Mouse (Mus musculus) adrenal gland (tissue): ENCODE data around the gene Ets1.

Experiments
- intact Hi-C: fragments of 180-260 bp; cut with DNase I; formaldehyde crosslinking; loops from one replicate; pipeline ENCODE4 v1.15.1; 2025
- long read RNA-seq, 2 experiments: library from polyadenylated mRNA; unstranded; transcript quantifications; one replicate each; pipeline ENCODE4 v2.0.0; 2020; ENCODE audit warnings: borderline replicate concordance in 1 of 2; ENCODE audit not compliant: insufficient replicate concordance in 1 of 2

Ets1 gene
- long read RNA-seq, experiment 1, full-length matches to known transcripts, result 6 of 12 reads
- long read RNA-seq, experiment 1, partial matches to known transcripts, result 0 of 12 reads
- long read RNA-seq, experiment 1, other reads (novel, unspliced or antisense), result 6 of 12 reads
- long read RNA-seq, experiment 2, full-length matches to known transcripts, result 1 of 10 reads
- long read RNA-seq, experiment 2, partial matches to known transcripts, result 2 of 10 reads
- long read RNA-seq, experiment 2, other reads (novel, unspliced or antisense), result 7 of 10 reads

DNA sequence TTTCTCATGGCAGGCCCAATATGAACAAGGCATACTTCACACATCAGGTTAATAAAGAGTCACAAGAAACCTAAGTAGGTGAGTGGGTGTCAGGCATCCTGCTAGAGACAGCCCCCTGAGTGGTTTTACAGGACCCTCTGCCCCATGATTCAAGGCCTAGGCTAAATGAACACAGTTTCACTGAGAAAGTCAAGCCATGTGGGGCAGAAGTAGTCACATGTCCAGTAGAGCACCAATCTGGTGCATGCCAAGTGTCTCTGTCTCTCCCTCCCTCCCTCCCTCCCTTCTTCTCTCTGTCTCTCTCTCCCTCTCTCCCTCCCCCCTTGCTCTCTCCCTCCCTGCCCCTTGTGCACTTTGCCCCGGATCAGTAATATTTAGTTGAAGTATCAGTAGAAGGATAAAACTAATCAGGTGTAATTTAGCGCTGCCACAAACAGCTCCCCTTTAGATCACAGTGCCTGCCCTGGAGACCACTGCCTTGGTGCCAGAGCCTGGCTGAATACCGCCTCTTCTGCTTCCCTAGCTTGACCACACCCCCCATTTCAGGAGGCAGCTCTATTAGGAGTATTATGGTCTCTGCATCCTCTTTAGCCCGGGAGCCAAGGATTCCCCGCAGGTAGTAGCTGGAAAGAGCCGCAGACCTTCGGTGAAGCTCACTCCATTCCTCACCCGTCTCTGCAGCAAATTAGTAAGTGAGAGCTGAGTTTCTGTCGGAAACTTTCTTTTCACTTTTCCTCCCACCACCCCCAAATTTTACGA is at the start of gene Ets1:
Gene Ets1, plus strand, starts transcription at position 595 of the 759 bp plus-strand sequence.
- intact Hi-C loops, result no loop called here

- intact Hi-C loops, result loop anchor here (1.0 to 5.0 kb wide), 4 partner anchors 350 to 657 kb away; no protein-coding TSS in a partner anchor
These were observed 46.1 kb upstream of the Ets1 start for GRCm38 (mm10) chr9:32589900-32590299.

DNA sequence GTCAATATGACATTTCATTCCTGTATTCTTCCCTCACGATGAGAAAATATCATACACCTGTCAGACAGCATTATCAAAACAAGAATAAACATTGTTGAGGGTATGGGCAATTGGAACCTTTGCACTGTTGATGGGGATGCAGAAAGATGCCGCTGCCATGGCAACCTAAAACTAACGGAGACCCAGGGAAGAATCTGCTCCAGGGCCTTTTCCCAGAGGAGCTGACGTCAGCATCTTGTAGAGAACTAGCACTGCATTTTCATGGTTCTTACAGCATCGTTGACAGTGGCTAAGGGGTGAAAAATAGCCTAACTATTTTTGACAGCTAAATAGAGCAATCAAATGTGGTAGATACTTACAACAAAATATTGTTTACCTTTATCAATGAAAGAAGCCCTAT is 45.5 kb upstream of the Ets1 start:
- intact Hi-C loops, result loop anchor here (1.0 kb wide), 3 partner anchors 350 to 657 kb away; no protein-coding TSS in a partner anchor

DNA sequence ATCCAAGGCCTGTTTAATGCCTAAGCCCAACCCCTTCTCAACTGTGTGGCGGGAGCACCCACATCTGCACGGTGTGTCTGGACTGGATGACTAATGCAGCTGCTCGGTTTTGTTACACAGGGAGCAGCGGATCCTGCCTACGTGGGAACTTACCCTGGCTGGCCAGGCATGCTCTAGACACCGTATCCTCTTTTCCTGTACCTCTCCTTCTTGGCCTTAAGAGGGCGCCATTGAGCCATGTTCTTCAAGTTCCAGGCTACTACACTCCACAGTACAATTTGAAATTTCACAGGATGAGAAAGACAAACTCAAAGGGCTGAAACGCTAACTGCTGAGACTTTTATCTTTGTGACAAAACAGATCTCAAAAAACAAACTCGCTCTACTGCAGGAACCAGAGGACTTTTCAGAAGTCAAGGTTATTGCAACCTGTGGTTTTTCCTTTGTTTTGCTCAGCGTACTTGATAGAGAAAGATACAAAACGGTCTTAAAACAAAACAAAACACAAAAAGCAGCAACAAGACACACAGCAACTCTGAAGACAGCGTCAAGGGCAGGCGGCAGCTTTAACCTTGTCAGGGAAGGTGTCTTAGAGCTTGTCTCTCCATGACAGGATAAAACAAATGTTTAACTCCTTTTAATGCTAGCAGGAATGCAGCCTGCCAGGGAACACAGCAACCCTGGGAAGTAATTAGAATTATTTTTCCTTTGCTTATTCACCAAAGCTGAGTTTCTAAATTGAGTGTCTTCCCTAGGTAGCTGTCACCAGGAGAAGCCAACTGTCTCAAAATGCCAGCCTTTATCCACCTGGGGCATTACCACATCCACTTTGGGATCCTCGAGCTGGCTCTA is 44.1 kb upstream of the Ets1 start:
- intact Hi-C loops, result no loop called here

DNA sequence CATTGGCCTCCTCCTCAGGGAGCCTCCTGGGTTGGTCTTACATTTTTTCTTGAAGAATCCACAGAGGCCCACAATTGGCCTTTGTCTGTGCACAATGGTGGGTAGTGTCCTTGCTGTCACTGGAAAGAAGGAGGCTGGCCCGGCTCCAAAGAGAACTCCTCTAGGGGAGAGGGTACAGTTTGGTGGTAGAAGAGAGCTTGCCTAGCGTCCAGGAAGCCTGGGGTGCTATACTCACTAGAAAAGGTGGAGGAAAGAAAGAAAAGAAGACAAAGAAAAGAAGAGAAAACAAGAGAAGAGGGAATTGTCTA is 43.5 kb upstream of the Ets1 start:
- intact Hi-C loops, result no loop called here

- intact Hi-C loops, result no loop called here
These were observed 42.2 kb upstream of the Ets1 start for GRCm38 (mm10) chr9:32593816-32594215.

DNA sequence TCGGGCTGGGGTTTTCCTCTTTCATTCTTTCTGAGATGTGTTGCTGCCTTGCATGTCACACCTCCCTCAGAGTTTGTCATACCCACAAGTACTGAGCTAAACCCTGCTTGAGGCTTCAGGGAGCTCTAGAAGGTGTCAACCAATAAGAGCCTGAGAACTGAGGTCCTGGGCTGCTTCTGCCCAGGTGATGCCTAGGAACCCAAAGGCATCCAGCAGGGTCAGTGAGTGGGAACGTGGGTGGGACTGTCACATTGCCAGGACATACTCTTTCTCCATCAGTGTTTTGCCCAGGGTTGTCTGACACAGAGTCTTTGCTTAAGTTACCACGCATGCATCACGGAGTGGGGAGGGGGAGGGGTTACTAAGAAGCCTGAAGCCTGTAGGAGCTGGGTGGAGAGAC is 41.7 kb upstream of the Ets1 start:
- intact Hi-C loops, result no loop called here

- intact Hi-C loops, result no loop called here
These were observed 40.8 kb upstream of the Ets1 start for GRCm38 (mm10) chr9:32595076-32595820.

- intact Hi-C loops, result no loop called here
These were observed 39.7 kb upstream of the Ets1 start for GRCm38 (mm10) chr9:32596366-32596765.

GRCm38 (mm10) chr9:32601953-32602352 is 34.1 kb upstream of the Ets1 start:
- intact Hi-C loops, result no loop called here

GRCm38 (mm10) chr9:32603097-32603496 is 32.9 kb upstream of the Ets1 start:
- intact Hi-C loops, result no loop called here

- intact Hi-C loops, result no loop called here
These were observed 28.8 kb upstream of the Ets1 start for GRCm38 (mm10) chr9:32607218-32607617.

GRCm38 (mm10) chr9:32608831-32609610 is 27.0 kb upstream of the Ets1 start:
- intact Hi-C loops, result no loop called here

- intact Hi-C loops, result no loop called here
These were observed 25.8 kb upstream of the Ets1 start for GRCm38 (mm10) chr9:32610218-32610617.

GRCm38 (mm10) chr9:32610631-32611030 is 25.4 kb upstream of the Ets1 start:
- intact Hi-C loops, result no loop called here

DNA sequence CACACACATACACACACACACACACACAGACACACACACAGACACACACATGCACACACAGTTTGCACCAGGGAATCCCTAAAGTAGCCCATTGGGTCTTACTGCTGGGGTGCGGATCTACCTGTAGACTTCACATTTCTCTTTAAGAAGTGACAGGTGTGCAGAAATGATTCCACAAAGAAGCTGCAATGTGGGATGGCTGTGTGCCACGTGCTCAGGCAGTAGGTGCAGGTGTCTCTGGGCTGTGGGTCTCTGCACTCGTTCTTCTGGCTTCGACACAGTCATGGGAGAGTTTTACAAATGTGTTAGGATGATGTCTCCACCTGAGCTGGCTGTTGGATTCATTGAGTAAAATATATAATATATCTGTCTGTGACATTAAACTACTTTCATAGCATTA is 24.7 kb upstream of the Ets1 start:
- intact Hi-C loops, result no loop called here

DNA sequence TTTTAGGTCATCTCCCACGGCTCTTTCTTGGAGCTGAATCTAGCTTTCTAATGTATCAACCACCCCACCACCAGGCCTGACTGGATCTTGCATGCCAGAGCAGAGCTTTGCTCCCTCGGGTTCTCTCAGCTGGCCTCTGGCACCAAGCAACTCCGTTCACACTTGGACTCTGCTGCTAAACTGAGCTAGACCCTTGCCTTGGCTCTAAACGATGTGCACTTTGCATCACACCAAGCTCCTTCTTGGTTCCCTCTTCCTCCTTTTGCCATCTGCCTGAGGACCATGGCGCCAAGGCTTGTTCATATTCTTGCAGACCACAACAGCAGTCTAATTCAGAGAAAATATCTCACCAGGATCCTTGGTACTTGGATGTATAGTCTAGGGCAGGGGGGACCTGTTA is 23.6 kb upstream of the Ets1 start:
- intact Hi-C loops, result no loop called here

- intact Hi-C loops, result no loop called here
These were observed 23.1 kb upstream of the Ets1 start for GRCm38 (mm10) chr9:32612861-32613421.

DNA sequence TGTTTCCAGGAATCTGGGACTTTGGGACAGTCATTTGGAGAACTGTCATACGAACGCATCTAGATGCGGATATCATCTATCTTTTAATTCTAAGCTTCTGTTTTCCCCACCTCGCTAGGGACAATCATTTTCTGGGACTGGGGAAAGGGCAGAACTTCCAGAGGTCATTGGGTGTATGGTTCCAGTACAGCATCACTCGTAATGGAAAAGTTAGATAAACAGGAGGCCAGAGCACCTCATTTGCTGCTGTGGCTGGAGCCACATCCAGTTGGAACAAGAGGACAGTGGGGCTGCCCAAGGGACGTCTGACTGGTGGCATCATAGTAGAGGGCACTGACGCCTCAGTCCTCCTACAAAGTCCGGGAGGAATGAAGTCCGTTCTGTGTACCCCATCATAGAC is 21.8 kb upstream of the Ets1 start:
- intact Hi-C loops, result no loop called here

GRCm38 (mm10) chr9:32615461-32615860 is 20.6 kb upstream of the Ets1 start:
- intact Hi-C loops, result no loop called here
